ENCODE assay signal across 8 mouse cellular contexts in genomic region chr2:156777326-156778004, GRCm38 (mm10). TPM values are rescaled to one million over a fixed set of nuclear protein-coding genes. Genes with fewer than 3 reads are reported as not detected.
DNase-seq lines count a peak whose midpoint lies in the region; ATAC-seq lines count a peak whose summit lies in the region.

No protein-coding gene starts in this region.

- WGBS in liver, embryonic 11.5 days = 52% methylated on average over 7 of the region's 7 CpGs
- 39% methylated on average over 7 of the region's 7 CpGs for WGBS in embryonic facial prominence, embryonic 13.5 days
- 73% methylated on average over 7 of the region's 7 CpGs for WGBS in forebrain, embryonic 16.5 days

- H3K27me3 ChIP-seq in liver, embryonic 11.5 days (replicated peaks; ENCODE audit: control insufficient read depth, insufficient read depth, low read length) = peaks cover 10% of the 10 kb centered on the region
- no peaks in the 10 kb centered on the region for H3K27me3 ChIP-seq in embryonic facial prominence, embryonic 13.5 days
- H3K27me3 ChIP-seq in forebrain, embryonic 16.5 days (replicated peaks; ENCODE audit: control insufficient read depth, insufficient read depth, low read length) = no peaks in the 10 kb centered on the region

- peaks cover 61% of the 10 kb centered on the region for H3K4me1 ChIP-seq in liver, embryonic 11.5 days (replicated peaks; ENCODE audit: control insufficient read depth, insufficient read depth, low read length)
- H3K4me1 ChIP-seq in embryonic facial prominence, embryonic 13.5 days = peaks cover 50% of the 10 kb centered on the region
- H3K4me1 ChIP-seq in forebrain, embryonic 16.5 days (replicated peaks; ENCODE audit: control insufficient read depth, insufficient read depth, low read length) = peaks cover 17% of the 10 kb centered on the region

- H3K4me2 ChIP-seq in liver, embryonic 11.5 days = peak overlapping the region; percentile 38; the same call in 1 of the 2 replicates
- peak overlapping the region; percentile 41 for H3K4me2 ChIP-seq in embryonic facial prominence, embryonic 13.5 days
- no peak overlapping the region for H3K4me2 ChIP-seq in forebrain, embryonic 16.5 days (ENCODE audit: low read length)

- H3K9ac ChIP-seq in liver, embryonic 11.5 days (ENCODE audit: low read depth, low read length) = no peak overlapping the region
- no peak overlapping the region for H3K9ac ChIP-seq in embryonic facial prominence, embryonic 13.5 days
- no peak overlapping the region for H3K9ac ChIP-seq in forebrain, embryonic 16.5 days (replicated peaks; ENCODE audit: low read depth, low read length)

- H3K27ac ChIP-seq in liver, embryonic 11.5 days (ENCODE audit: low read depth, low read length) = no peak overlapping the region
- H3K27ac ChIP-seq in embryonic facial prominence, embryonic 13.5 days = no peak overlapping the region
- no peak overlapping the region for H3K27ac ChIP-seq in forebrain, embryonic 16.5 days (ENCODE audit: low read length)

- peak; percentile 34 for DNase-seq in liver, embryonic 11.5 days (ENCODE audit: low spot score)
- DNase-seq in liver = no peak
- peak; percentile 55 for DNase-seq in kidney, adult 11 months
- DNase-seq in right cerebral cortex, postnatal 10 days (ENCODE audit: low spot score in 2 of 2) = no peak
- DNase-seq in right cerebral cortex, postnatal 14 days = no peak

- no peak overlapping the region for H3K4me3 ChIP-seq in liver, embryonic 11.5 days (ENCODE audit: low read depth, low read length)
- H3K4me3 ChIP-seq in embryonic facial prominence, embryonic 13.5 days = peak overlapping the region; percentile 5; the same call in 1 of the 2 replicates
- H3K4me3 ChIP-seq in forebrain, embryonic 16.5 days (replicated peaks; ENCODE audit: low read length) = no peak overlapping the region

- H3K9me3 ChIP-seq in liver, embryonic 11.5 days (ENCODE audit: control insufficient read depth, low read length) = no peaks in the 10 kb centered on the region
- H3K9me3 ChIP-seq in embryonic facial prominence, embryonic 13.5 days = no peaks in the 10 kb centered on the region
- no peaks in the 10 kb centered on the region for H3K9me3 ChIP-seq in forebrain, embryonic 16.5 days (ENCODE audit: control insufficient read depth, low read length)

- no peak for ATAC-seq in liver, embryonic 11.5 days (replicated peaks; ENCODE audit: low FRiP score)
- no peak for ATAC-seq in embryonic facial prominence, embryonic 13.5 days (ENCODE audit: insufficient number of reproducible peaks, insufficient read depth, low FRiP score, low TSS enrichment, low read depth)
- ATAC-seq in megakaryocyte progenitor cell, adult 5-6 weeks (replicated peaks; ENCODE audit: poor library complexity) = peak; percentile 50
- no peak for ATAC-seq in forebrain, embryonic 16.5 days

- H3K36me3 ChIP-seq in liver, embryonic 11.5 days (ENCODE audit: control insufficient read depth, insufficient read depth, low read length) = no peaks in the 10 kb centered on the region
- peaks cover 6% of the 10 kb centered on the region; the same call in 1 of the 2 replicates for H3K36me3 ChIP-seq in embryonic facial prominence, embryonic 13.5 days
- no peaks in the 10 kb centered on the region for H3K36me3 ChIP-seq in forebrain, embryonic 16.5 days (ENCODE audit: control insufficient read depth, insufficient read depth)

RNA-seq across cellular contexts. Expression of gene Myl9, which starts 2.2 kb away (rescaled TPM):
- 98.9 and 115 TPM in 2 replicates for polyA plus RNA-seq in liver, embryonic 11.5 days (2014; fragmentation: Nextera tagmentation; extraction: Ambion mirVana)
- 197 TPM in 2 replicates for polyA plus RNA-seq in embryonic facial prominence, embryonic 13.5 days (2015; fragmentation: Nextera tagmentation; extraction: Ambion mirVana)
- total RNA-seq in megakaryocyte progenitor cell, adult 5-6 weeks (2015) = not detected in 2 replicates
- total RNA-seq in megakaryocyte progenitor cell, adult 5-6 weeks (2017) = not detected in 2 replicates
- 36.5 and 41.4 TPM in 2 replicates for polyA plus RNA-seq in forebrain, embryonic 16.5 days (2015; fragmentation: Nextera tagmentation; extraction: Ambion mirVana)

Comparison
In these comparisons a context has a peak if more than half of its experiments do, and no peak if none do; other contexts are left out.
1. DNase-seq: peak in liver, embryonic 11.5 days (single experiment) and kidney, adult 11 months (single experiment); none in liver (single experiment), right cerebral cortex, postnatal 10 days (0 of 2) and right cerebral cortex, postnatal 14 days (single experiment).